Mouse (Mus musculus): ENCODE measurements around the gene Mmp25. TPM values are rescaled to one million over a fixed set of nuclear protein-coding genes. Genes with fewer than 3 reads are reported as not detected.

Mmp25 gene
- total RNA-seq, 1 experiment = 4.7 TPM

DNA sequence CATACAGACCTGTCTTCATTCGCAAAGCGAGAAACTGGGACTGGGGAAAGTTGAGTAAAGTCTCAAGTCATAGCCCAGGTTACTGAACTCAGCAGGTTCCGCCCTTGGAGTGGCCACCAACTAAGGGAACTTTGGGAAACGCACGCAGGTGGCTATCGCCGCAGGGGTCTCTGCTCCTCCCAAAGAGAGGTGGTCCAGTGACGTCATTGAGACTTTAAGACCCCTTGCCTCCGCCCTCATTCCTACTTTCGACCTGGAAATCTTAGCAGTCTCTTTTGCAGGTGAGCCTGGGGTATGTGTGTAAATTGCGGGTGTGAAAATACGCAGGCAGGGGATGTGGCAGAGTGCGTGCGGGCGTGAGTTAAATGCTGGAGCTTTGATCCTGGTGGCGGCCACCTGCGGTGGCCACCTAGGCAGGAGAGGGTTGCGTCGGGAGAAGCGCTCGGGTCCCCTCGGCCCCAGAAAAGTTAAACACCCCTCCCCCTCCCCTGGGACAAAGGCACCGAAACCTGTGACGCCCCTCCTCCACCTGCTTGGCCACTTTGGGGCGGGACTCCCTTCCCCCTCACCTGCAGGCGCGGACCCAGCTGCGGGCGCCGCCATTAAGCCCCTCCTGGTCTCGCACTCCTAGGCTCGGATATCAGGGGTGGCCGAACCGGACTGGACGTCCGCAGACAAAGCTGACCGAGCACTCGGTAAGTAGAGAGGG, 34.2 kb upstream of the Mmp25 start, which contains the start of gene Cldn6:
Gene Cldn6, plus strand, starts transcription at position 123 of the 709 bp plus-strand sequence.
- Histone ChIP-seq H3K4me1 (ENCODE audit: control insufficient read depth in 2 of 2, insufficient read depth in 2 of 2, low read length in 2 of 2, poor library complexity in 1 of 2) (peaks cover 5 to 44% of the 10 kb centered on the region in 2 experiments), H3K27ac (ENCODE audit: insufficient read depth, low read depth, low read length, poor library complexity, severe bottlenecking) (no peak within 1 kb of the TSS), H3K4me3 (ENCODE audit: insufficient read depth in 1 of 2, low read depth in 1 of 2, low read length in 2 of 2, poor library complexity in 1 of 2, severe bottlenecking in 1 of 2) (peak within 1 kb of the TSS; percentile 56 to 69), H3K36me3 (ENCODE audit: control insufficient read depth, insufficient read depth, low read length, poor library complexity, severe bottlenecking) (peaks cover 8% of the 10 kb centered on the region; the same call in 1 of the 2 replicates), H3K9me3 (ENCODE audit: control insufficient read depth, insufficient read depth, low read depth, low read length) (no peaks in the 10 kb centered on the region), H3K9ac (ENCODE audit: insufficient read depth, low read depth, low read length, poor library complexity, severe bottlenecking) (peak within 1 kb of the TSS; percentile 67)
- no peak for DNase-seq (ENCODE audit: low read depth, low spot score)
- TF ChIP-seq MAFK (IDR thresholded peaks at IDR 0.05; ENCODE audit: insufficient read depth, low read depth, low read length) = no peak
- no peak for TF ChIP-seq CHD2 (IDR thresholded peaks at IDR 0.05; ENCODE audit: low read depth, low read length)
- in situ Hi-C loops (cut with MboI; ENCODE audit: low sequenced_read_pairs in 2 of 2, unreplicated experiment in 2 of 2) = no loop called here

DNA sequence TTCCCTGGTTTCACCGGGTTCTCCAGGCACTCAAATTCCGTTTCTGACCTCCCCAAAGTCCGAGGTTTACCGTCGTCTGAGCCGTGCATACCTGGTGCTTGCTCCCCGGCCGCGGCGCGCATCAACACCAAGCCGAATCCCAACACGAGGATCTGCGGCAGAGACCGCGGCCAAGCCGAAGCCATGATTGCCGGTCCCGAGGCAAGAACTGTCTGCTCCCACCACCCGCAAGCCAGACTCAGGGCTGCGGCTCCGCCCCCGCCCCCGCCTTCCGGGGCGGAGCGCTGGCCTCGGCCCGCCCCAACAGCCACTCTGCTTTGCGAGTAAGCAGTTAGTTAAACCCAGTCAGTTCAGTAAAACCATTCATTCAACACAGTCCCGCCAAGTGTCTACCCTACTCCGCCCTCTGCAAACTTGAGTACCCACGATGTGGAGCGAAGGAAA, 32.2 kb upstream of the Mmp25 start, which contains the start of gene Tnfrsf12a:
Gene Tnfrsf12a, minus strand, starts transcription at position 233 of the 444 bp plus-strand sequence.
- no peak for TF ChIP-seq ZNF384 (IDR thresholded peaks at IDR 0.05; ENCODE audit: low read depth, low read length)
- TF ChIP-seq MAFK (IDR thresholded peaks at IDR 0.05; ENCODE audit: insufficient read depth, low read depth, low read length) = no peak
- TF ChIP-seq CHD2 (IDR thresholded peaks at IDR 0.05; ENCODE audit: low read depth, low read length) = no peak
- TF ChIP-seq HCFC1 (IDR thresholded peaks at IDR 0.05; ENCODE audit: borderline replicate concordance, insufficient read depth, low read length) = no peak
- no peak for TF ChIP-seq ZC3H11A (IDR thresholded peaks at IDR 0.05; ENCODE audit: borderline replicate concordance, low read depth, low read length)
- Histone ChIP-seq H3K4me1 (ENCODE audit: control insufficient read depth in 2 of 2, insufficient read depth in 2 of 2, low read length in 2 of 2, poor library complexity in 1 of 2) (peaks cover 4 to 30% of the 10 kb centered on the region in 2 experiments; a peak in 3 of 4 replicates), H3K4me3 (ENCODE audit: insufficient read depth in 1 of 2, low read depth in 1 of 2, low read length in 2 of 2, poor library complexity in 1 of 2, severe bottlenecking in 1 of 2) (peak within 1 kb of the TSS; percentile 83 to 84), H3K27ac (ENCODE audit: insufficient read depth, low read depth, low read length, poor library complexity, severe bottlenecking) (no peak within 1 kb of the TSS), H3K36me3 (ENCODE audit: control insufficient read depth, insufficient read depth, low read length, poor library complexity, severe bottlenecking) (peaks cover 8% of the 10 kb centered on the region; the same call in 1 of the 2 replicates), H3K9ac (ENCODE audit: insufficient read depth, low read depth, low read length, poor library complexity, severe bottlenecking) (peak within 1 kb of the TSS; percentile 85), H3K9me3 (ENCODE audit: control insufficient read depth, insufficient read depth, low read depth, low read length) (no peaks in the 10 kb centered on the region)
- in situ Hi-C loops (cut with MboI; ENCODE audit: low sequenced_read_pairs in 2 of 2, unreplicated experiment in 2 of 2) = no loop called here
- DNase-seq (ENCODE audit: low read depth, low spot score) = peak; percentile 80

DNA sequence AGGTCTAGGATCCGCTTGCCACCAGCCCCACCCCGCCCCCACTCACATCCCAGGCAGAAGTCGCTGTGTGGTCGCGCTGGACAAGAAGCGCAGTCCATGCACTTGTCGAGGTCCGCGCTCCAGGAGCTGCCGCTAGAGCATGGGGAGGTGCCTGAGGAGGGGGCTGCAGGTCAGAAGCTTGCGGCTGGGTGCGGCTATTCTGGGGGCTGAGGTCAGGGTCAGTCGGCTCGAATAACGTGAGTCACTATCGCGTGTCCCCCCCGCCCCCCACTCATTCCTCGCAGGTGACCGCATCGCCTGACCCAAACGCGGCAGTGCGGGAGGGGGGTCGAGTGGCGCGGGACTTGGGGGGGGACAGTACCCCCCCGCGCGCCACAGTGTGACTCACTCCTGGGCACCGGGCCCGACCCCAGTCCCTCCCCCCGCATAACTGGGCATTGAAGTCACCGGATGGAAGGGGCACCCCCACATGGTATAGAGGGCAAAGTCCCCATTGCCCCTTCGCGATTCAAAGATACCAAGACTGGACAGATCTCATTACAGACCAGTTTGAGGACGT, 31.5 kb upstream of the Mmp25 start:
- Histone ChIP-seq H3K4me1 (ENCODE audit: control insufficient read depth in 2 of 2, insufficient read depth in 2 of 2, low read length in 2 of 2, poor library complexity in 1 of 2) (peaks cover 2 to 27% of the 10 kb centered on the region in 2 experiments; a peak in 3 of 4 replicates), H3K9me3 (ENCODE audit: control insufficient read depth, insufficient read depth, low read depth, low read length) (no peaks in the 10 kb centered on the region), H3K4me3 (ENCODE audit: insufficient read depth in 1 of 2, low read depth in 1 of 2, low read length in 2 of 2, poor library complexity in 1 of 2, severe bottlenecking in 1 of 2) (peak overlapping the region; percentile 83 to 84), H3K27ac (ENCODE audit: insufficient read depth, low read depth, low read length, poor library complexity, severe bottlenecking) (no peak overlapping the region), H3K36me3 (ENCODE audit: control insufficient read depth, insufficient read depth, low read length, poor library complexity, severe bottlenecking) (peaks cover 8% of the 10 kb centered on the region; the same call in 1 of the 2 replicates), H3K9ac (ENCODE audit: insufficient read depth, low read depth, low read length, poor library complexity, severe bottlenecking) (peak overlapping the region; percentile 85)
- in situ Hi-C loops (cut with MboI; ENCODE audit: low sequenced_read_pairs in 2 of 2, unreplicated experiment in 2 of 2) = no loop called here
- TF ChIP-seq MAFK (IDR thresholded peaks at IDR 0.05; ENCODE audit: insufficient read depth, low read depth, low read length) (no peak), ZC3H11A (IDR thresholded peaks at IDR 0.05; ENCODE audit: borderline replicate concordance, low read depth, low read length) (no peak), CHD2 (IDR thresholded peaks at IDR 0.05; ENCODE audit: low read depth, low read length) (no peak), HCFC1 (IDR thresholded peaks at IDR 0.05; ENCODE audit: borderline replicate concordance, insufficient read depth, low read length) (no peak)
- no peak for DNase-seq (ENCODE audit: low read depth, low spot score)

DNA sequence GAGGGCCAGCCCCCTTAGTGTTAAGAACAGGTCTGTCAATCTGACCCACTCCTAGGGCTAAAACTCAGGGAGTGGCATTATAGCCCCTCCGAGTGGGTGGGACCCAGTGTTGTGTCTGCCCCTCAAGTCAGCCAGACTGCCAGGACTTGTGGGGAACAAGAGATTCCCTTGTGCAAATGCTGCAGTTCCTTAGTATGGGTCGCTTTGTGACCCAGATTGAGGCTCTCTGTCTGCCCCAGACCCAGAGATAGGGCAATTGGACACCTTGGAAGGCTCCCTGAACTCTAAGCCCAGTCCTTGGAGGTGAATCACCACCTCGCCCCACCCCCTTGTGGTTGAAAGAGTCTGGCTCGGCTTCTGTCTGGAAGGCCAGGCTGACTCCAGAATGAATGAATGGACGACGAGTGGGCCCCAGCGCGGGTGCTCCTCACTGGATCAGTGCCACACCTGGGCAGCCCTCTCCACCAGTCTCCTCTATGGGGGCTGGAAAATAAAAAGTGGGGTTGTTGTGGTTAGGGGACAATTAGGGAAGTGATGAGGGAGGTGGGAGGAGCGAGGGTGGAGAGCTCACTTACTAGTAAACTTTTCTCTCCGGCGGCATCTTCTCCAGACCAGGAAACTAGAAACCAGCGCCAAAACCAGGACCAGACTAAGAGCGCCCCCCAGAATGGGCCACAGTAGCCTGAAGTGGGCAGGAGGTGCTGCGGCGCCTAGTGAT, 30.6 kb upstream of the Mmp25 start:
- peak overlapping the region; percentile 83 to 84 for H3K4me3 ChIP-seq (ENCODE audit: insufficient read depth in 1 of 2, low read depth in 1 of 2, low read length in 2 of 2, poor library complexity in 1 of 2, severe bottlenecking in 1 of 2)
- H3K36me3 ChIP-seq (ENCODE audit: control insufficient read depth, insufficient read depth, low read length, poor library complexity, severe bottlenecking) = peaks cover 3% of the 10 kb centered on the region; the same call in 1 of the 2 replicates
- no peak for DNase-seq (ENCODE audit: low read depth, low spot score)
- in situ Hi-C loops (cut with MboI; ENCODE audit: low sequenced_read_pairs in 2 of 2, unreplicated experiment in 2 of 2) = no loop called here
- H3K9me3 ChIP-seq (ENCODE audit: control insufficient read depth, insufficient read depth, low read depth, low read length) = no peaks in the 10 kb centered on the region
- no peak for TF ChIP-seq CHD2 (IDR thresholded peaks at IDR 0.05; ENCODE audit: low read depth, low read length)
- TF ChIP-seq HCFC1 (IDR thresholded peaks at IDR 0.05; ENCODE audit: borderline replicate concordance, insufficient read depth, low read length) = 0 out of 2 replicates have a peak, but pooled peaks have one; percentile 22
- no peak for TF ChIP-seq ZNF384 (IDR thresholded peaks at IDR 0.05; ENCODE audit: low read depth, low read length)
- no peak for TF ChIP-seq ZC3H11A (IDR thresholded peaks at IDR 0.05; ENCODE audit: borderline replicate concordance, low read depth, low read length)
- H3K27ac ChIP-seq (ENCODE audit: insufficient read depth, low read depth, low read length, poor library complexity, severe bottlenecking) = peak overlapping the region; percentile 36; the same call in 1 of the 2 replicates
- peaks cover 2 to 23% of the 10 kb centered on the region in 2 experiments; a peak in 3 of 4 replicates for H3K4me1 ChIP-seq (ENCODE audit: control insufficient read depth in 2 of 2, insufficient read depth in 2 of 2, low read length in 2 of 2, poor library complexity in 1 of 2)
- H3K9ac ChIP-seq (ENCODE audit: insufficient read depth, low read depth, low read length, poor library complexity, severe bottlenecking) = peak overlapping the region; percentile 85; the same call in 1 of the 2 replicates

Measured in ES-E14 (cell line).